Mouse (Mus musculus): Measurements from ENCODE around the gene Mylk3.

DNA sequence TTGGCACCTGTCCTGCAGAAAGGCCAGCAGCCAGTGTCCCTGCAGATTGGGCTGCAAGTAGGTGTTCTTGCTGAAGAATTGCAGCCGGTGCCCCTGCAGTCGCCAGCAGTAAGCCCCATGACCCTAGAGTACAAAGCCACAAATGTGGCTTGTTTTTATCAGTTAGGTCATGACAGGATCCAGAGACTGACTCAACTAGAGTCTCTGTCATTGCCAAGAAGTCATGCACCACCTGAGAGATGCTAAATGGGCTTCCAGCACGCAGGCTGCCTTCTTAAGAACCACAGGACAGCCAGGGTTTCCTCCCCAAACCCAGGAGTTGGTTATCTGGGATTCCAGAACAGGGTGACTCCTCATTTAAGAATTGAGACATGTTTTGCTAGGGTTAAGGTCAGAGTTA, 8.9 kb upstream of the Mylk3 start:
- TF ChIP-seq CTCF (IDR thresholded peaks at IDR 0.05; ENCODE audit: low read depth) (no peak), EP300 (IDR thresholded peaks at IDR 0.05; ENCODE audit: low read depth) (no peak)

Data from liver, embryonic 14.5 days (tissue).